In the genomic region with DNA sequence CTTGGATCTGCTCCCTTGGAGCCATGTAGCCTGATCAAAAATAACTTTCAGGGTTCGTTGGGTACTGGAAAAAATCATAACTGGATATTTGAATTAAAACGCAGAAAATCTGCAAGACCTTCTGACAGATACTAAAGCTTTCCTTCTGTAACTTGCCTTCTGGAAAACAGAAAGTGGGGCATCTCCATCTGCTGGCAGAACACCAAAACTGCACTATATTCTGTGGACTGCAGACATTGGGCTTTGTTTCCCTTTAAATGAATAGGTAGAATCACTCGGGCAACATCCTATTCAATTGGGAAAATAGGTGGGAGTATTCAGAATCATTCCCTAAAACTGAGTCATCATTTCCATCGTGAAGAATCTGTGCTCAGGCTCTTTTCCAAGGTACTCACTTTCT, we compare ENCODE assay signal across 9 mouse cellular contexts.
DNase-seq lines count a peak whose midpoint lies in the region; ATAC-seq and TF ChIP-seq lines count a peak whose summit lies in the region.
"Had no signal": no experiment of that assay in that cellular context is flagged by ENCODE, and none has a peak within 500 bp of the region (broad histone marks: within the 10 kb centered on the region; RNA-seq: fewer than 3 reads in every experiment).

No protein-coding gene starts in this region.

- H3K4me2 ChIP-seq in liver, postnatal 0 days (ENCODE audit: low read depth, low read length): no peak overlapping the region
- no peak overlapping the region for H3K4me2 ChIP-seq in liver, embryonic 12.5 days
- H3K4me2 ChIP-seq: embryonic facial prominence, embryonic 13.5 days; neural tube, embryonic 13.5 days had no signal

- no peaks in the 10 kb centered on the region for H3K9me3 ChIP-seq in liver, postnatal 0 days (ENCODE audit: low read length)
- H3K9me3 ChIP-seq in liver, embryonic 12.5 days (replicated peaks): no peaks in the 10 kb centered on the region
- H3K9me3 ChIP-seq in embryonic facial prominence, embryonic 10.5 days: no peaks in the 10 kb centered on the region
- H3K9me3 ChIP-seq: embryonic facial prominence, embryonic 13.5 days; neural tube, embryonic 13.5 days had no signal

- no peak for TF ChIP-seq EP300 in liver, postnatal 0 days (IDR thresholded peaks at IDR 0.05; ENCODE audit: low read depth)

- no peak overlapping the region for H3K4me3 ChIP-seq in liver, postnatal 0 days (ENCODE audit: low read depth, low read length)
- no peak overlapping the region for H3K4me3 ChIP-seq in liver, embryonic 12.5 days
- H3K4me3 ChIP-seq in embryonic facial prominence, embryonic 10.5 days: no peak overlapping the region
- H3K4me3 ChIP-seq: embryonic facial prominence, embryonic 13.5 days; neural tube, embryonic 13.5 days had no signal

- peak; percentile 52 for TF ChIP-seq CTCF in liver, postnatal 0 days (IDR thresholded peaks at IDR 0.05; ENCODE audit: low read depth)

- no peaks in the 10 kb centered on the region for H3K36me3 ChIP-seq in liver, postnatal 0 days (replicated peaks; ENCODE audit: insufficient read depth, low read length)
- no peaks in the 10 kb centered on the region for H3K36me3 ChIP-seq in liver, embryonic 12.5 days
- no peaks in the 10 kb centered on the region for H3K36me3 ChIP-seq in embryonic facial prominence, embryonic 10.5 days (replicated peaks)
- H3K36me3 ChIP-seq: embryonic facial prominence, embryonic 13.5 days; neural tube, embryonic 13.5 days had no signal

- H3K27me3 ChIP-seq in liver, postnatal 0 days (ENCODE audit: insufficient read depth, low read length): no peaks in the 10 kb centered on the region
- no peaks in the 10 kb centered on the region for H3K27me3 ChIP-seq in liver, embryonic 12.5 days (replicated peaks)
- H3K27me3 ChIP-seq in embryonic facial prominence, embryonic 10.5 days (replicated peaks; ENCODE audit: low read depth, poor library complexity, severe bottlenecking): 0 out of 2 replicates have a peak, but pooled peaks cover 3% of the 10 kb centered on the region
- H3K27me3 ChIP-seq: embryonic facial prominence, embryonic 13.5 days; neural tube, embryonic 13.5 days had no signal

- no peak for DNase-seq in liver, postnatal 0 days
- peak; percentile 3 for DNase-seq in adrenal gland, postnatal 25 days
- DNase-seq in embryonic facial prominence, embryonic 10.5 days (ENCODE audit: low spot score): peak; percentile 12
- DNase-seq in left cerebral cortex, adult 18-20 months (ENCODE audit: low spot score in 2 of 2): peak; percentile 5 to 21
- DNase-seq in right cerebral cortex, postnatal 14 days: peak; percentile 10
- no peak for DNase-seq in urinary bladder, postnatal 25 days (ENCODE audit: low spot score)

- H3K9ac ChIP-seq in liver, postnatal 0 days (replicated peaks): no peak overlapping the region
- H3K9ac ChIP-seq in liver, embryonic 12.5 days: no peak overlapping the region
- H3K9ac ChIP-seq: embryonic facial prominence, embryonic 13.5 days; neural tube, embryonic 13.5 days had no signal

- no peak overlapping the region for H3K27ac ChIP-seq in liver, postnatal 0 days (ENCODE audit: low read depth)
- H3K27ac ChIP-seq in liver, embryonic 12.5 days: no peak overlapping the region
- no peak overlapping the region for H3K27ac ChIP-seq in embryonic facial prominence, embryonic 10.5 days (replicated peaks)
- H3K27ac ChIP-seq: embryonic facial prominence, embryonic 13.5 days; neural tube, embryonic 13.5 days had no signal

- 20% methylated on average over 4 of the region's 4 CpGs for WGBS in liver, postnatal 0 days (ENCODE audit: insufficient replicate concordance)
- WGBS in liver, embryonic 12.5 days (ENCODE audit: insufficient replicate concordance): 21% methylated on average over 4 of the region's 4 CpGs
- WGBS in embryonic facial prominence, embryonic 10.5 days: 19% methylated on average over 4 of the region's 4 CpGs

- ATAC-seq in liver, postnatal 0 days: no peak
- no peak for ATAC-seq in liver, embryonic 12.5 days

- H3K4me1 ChIP-seq in liver, postnatal 0 days (ENCODE audit: insufficient read depth): no peaks in the 10 kb centered on the region
- no peaks in the 10 kb centered on the region for H3K4me1 ChIP-seq in liver, embryonic 12.5 days
- H3K4me1 ChIP-seq in embryonic facial prominence, embryonic 10.5 days: no peaks in the 10 kb centered on the region
- H3K4me1 ChIP-seq: embryonic facial prominence, embryonic 13.5 days; neural tube, embryonic 13.5 days had no signal

Comparison
In these comparisons a context has a peak if more than half of its experiments do, and no peak if none do; other contexts are left out.
1. DNase-seq: peak in adrenal gland, postnatal 25 days (single experiment), embryonic facial prominence, embryonic 10.5 days (single experiment), left cerebral cortex, adult 18-20 months (2 of 2) and right cerebral cortex, postnatal 14 days (single experiment); none in liver, postnatal 0 days (single experiment) and urinary bladder, postnatal 25 days (single experiment).